Mouse (Mus musculus): ENCODE measurements around the gene Ppp1r13l.
A peak's percentile ranks its signal among the peaks of the same experiment; 100 is the strongest.

Gene Ppp1r13l

DNA sequence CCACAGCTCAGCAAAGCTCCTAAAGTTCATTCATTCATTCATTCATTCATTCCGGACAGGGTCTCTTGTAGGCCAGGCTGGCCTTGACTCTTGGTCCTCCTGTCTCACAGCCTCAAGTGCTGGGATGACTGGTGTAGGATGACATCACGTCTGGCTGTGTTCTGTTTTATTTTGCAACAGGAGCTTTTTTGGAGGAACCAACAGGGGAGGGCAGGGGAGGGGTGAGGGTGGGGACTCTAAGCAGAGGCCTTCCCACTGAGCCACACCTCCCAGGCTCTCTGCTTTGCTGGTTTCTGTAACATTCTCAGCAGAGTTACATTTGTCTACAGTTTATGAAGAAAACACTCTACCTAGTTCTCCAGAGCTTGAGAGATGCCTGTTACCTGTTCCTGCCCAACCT, 21.5 kb upstream of the Ppp1r13l start:
- DNase-seq = no peak

GRCm38 (mm10) chr7:19338596-19338995, 21.0 kb upstream of the Ppp1r13l start:
- DNase-seq = no peak

GRCm38 (mm10) chr7:19341250-19341649, 18.3 kb upstream of the Ppp1r13l start:
- no peak for DNase-seq

GRCm38 (mm10) chr7:19341761-19342409, 17.7 kb upstream of the Ppp1r13l start:
- no peak for DNase-seq

DNA sequence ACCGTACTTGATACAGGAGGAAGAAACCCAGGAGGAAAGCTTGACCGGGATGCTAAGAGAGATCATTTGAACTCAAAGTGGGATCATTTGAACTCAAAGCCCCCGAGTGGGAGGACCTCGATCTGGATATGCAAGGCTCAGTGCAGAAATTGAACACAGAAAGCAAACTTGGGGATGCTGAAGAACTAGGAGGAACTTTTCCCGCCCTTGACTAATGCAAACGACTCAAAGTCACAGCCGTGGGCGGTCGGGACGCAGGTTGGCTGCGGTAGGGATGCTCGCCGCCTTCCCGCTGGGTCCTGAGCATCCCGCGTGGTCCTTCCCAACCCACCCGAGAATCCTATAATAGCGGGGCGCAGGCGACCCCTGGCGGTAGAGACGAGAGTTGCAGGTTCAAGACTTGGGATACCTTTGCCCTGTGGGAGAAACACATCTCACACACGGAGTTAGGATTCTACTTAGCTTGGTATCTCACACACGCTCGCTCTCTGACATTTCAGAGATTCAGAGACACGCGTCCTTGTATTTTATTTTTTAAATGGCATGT, 17.0 kb upstream of the Ppp1r13l start:
- DNase-seq = peak; percentile 82

DNA sequence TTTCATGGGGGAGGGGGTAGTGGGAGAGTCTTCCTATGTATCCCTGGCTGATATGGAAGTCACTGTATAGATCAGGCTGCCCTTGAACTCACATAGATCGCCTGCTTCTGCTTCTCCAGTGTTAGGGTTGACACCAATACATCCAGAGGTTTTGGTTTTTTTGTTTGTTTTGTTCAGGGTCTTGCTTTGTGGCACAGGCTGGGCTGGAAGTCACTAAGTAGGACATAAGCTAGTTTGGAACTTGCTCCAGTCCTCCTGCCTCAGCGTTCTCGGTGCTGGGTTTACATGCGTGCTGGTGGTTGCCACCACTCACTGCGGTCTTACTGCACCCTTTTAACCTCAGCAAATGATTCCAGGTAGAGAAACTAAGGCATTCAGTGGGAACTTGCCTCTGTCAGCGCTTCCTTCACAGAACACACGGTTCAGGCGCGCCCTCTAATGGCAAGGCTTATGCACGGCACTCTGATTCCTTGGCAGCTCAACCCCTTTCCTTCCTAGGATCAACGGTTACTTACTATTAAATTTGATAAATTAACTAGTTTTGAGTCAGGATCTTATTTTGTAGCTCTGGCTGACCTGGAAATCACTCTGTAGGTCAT, 16.2 kb upstream of the Ppp1r13l start:
- peak; percentile 73 for DNase-seq

- DNase-seq = no peak
These were observed 15.2 kb upstream of the Ppp1r13l start, which contains the start of gene Ercc1 for GRCm38 (mm10) chr7:19344237-19344847. TSS of gene Ercc1 (plus strand) at chr7:19344778.

GRCm38 (mm10) chr7:19344938-19345471, 14.5 kb upstream of the Ppp1r13l start:
- peak; percentile 97 for DNase-seq

- no peak for DNase-seq
These were observed 10.2 kb upstream of the Ppp1r13l start for GRCm38 (mm10) chr7:19349188-19349915.

DNA sequence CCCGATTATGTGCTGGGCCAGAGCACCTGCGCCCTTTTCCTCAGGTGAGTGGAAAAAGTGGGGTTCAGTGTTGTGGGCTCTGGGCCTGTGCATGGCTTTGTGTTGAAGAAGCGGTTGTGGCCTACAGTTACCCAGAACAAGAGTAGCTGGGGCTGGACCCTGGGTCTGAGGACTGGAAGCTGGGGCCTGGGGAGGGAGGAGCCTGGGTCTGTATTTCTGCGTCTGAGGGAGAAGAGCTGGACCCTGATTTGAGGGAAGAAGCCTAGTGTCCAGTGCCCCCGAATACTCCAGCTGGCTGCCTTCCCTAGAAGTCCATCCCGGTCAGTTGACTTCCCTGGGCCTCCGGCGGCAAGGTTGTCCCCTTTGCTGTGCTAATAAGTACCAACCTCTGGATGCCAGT, 9.3 kb upstream of the Ppp1r13l start:
- no peak for DNase-seq

- DNase-seq = no peak
These were observed 4.6 kb upstream of the Ppp1r13l start for GRCm38 (mm10) chr7:19354991-19355390.

- DNase-seq = no peak
These were observed 3.2 kb upstream of the Ppp1r13l start for GRCm38 (mm10) chr7:19356311-19356710.

GRCm38 (mm10) chr7:19357381-19358375, 1.9 kb upstream of the Ppp1r13l start:
- no peak for DNase-seq

GRCm38 (mm10) chr7:19358634-19359033, 915 bp upstream of the Ppp1r13l start:
- DNase-seq = no peak

DNA sequence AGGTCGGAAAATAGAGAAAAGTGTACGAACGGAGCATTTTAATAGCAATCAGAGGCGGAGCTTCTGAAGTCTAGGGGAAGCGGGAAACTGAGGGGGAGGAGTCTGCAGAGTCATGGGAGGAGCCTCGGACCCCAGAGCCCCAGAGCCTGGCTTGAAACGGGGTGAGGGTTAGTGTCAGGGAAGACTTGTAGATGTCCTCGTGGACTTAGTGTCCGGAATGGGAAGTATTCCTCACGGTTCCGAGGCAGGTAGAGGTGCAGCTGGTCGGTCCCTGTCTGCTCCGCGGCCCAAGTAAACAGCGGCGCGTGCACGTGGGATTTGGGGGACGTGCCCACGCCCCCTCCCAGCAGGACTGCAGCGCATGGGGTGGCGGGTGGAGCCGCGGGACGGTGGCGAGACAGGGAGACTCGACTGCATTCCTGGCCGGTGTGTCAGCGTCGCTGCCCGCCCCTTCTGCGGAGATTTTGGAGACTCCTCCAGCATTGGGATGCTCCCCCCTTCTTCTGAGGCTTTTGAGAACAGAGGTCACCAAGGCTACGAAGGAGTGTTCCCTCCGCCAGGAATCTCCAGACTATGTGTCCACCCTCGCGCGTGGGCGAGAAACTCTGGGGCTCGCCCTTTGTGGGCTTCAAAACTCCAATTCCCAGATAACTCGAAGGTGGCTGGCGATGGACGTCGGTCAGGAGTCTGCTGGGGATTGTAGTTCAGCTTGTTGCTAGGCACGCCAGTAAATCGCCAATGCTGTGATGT, 518 bp downstream of the Ppp1r13l start:
- peak; percentile 71 for DNase-seq

DNA sequence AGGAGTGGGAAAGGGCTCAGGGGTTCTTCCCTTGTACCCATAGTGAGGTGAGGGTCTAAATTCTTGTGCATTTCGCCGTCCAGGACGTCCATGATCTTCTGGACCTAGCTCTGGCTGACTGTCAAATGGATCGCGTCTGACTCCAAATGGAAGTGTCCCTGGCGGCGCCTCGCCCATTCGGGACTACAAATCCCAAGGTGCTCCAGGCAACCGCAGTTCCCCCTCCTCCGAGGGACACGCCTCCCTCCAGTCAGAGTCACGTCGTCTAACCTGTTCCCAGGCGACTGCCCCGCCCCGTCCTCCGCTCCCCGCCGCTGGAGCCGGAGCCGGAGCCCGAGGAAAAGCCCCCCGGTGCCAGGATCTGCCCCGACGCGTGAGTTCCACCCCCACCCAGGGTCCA, 1.4 kb downstream of the Ppp1r13l start:
- peak; percentile 61 for DNase-seq

GRCm38 (mm10) chr7:19361720-19362119, 2.2 kb downstream of the Ppp1r13l start:
- peak; percentile 80 for DNase-seq

GRCm38 (mm10) chr7:19362276-19362675, 2.7 kb downstream of the Ppp1r13l start:
- DNase-seq = no peak

- DNase-seq = peak; percentile 81
These were observed 4.3 kb downstream of the Ppp1r13l start for GRCm38 (mm10) chr7:19363881-19364280.

DNA sequence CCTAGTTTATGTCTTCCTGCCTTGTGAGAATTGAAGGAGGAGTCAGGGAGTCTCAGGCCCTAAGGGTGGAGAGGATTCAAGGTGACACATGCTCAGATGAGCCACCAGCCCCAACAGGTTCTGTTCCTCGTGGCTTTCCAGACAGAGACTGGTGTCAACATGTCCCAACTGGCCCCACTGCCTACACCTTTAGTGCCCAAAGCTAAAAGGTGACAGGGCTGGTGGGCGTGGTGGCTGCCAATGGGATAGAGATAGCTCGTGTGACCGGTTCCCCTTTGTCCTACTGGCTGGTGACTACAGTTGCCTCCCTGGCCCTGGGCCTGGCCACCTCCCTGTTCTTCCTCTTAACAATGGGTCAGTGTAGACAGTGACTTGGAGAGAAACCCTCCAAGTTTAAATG, 5.8 kb downstream of the Ppp1r13l start:
- DNase-seq = no peak

DNA sequence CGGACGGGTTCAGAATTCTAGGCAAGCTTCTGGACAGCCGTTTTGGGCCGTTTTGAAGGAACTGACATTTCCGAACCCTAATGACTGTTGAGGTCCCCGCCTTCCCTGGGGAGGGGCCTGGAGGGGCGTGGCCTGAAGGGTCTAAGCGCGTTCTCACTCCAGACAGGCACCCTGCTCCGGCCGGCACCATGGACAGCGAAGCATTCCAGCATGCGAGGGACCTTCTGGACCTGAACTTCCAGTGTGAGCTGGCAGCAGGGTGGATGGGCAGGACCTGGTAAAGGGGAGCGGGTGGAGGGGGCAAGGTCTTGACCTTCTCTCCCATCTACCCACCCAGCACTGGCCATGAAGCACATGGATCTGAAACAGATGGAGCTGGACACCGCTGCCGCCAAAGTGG, 8.8 kb downstream of the Ppp1r13l start:
- DNase-seq = no peak

Data from thymus, postnatal 25 days (tissue).